Mouse (Mus musculus) thymus, postnatal 14 days (tissue): ENCODE data around the gene Ube2q2.
"Not testable (repeated sequence)": the region's sequence is repeated elsewhere in the genome, so short reads cannot be mapped to it uniquely, and the experiment has no call there.

ENCODE experiments used
- DNase-seq: peaks from one replicate; pipeline ENCODE4 v3.0.0; 2021

The Ube2q2 gene

GRCm38 (mm10) chr9:55243280-55243679 is 94.6 kb downstream of the Ube2q2 start:
- DNase-seq: no peak

DNA sequence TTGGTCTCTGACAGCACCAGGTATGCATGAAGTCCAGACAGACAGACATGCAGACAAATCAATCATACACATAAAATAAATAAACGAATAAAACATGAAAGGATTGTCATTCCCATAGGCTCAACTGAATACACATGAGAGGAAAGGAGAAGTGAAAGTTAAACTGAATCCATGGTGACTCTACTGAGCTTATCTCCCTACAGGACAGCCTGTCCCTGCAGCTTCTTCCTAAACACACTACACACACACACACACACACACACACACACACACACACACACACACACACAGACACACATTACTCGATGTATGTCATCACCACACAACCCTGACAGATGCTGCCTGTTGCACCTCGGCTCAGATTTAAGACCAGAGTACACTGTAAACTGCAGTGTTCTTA is 95.4 kb downstream of the Ube2q2 start:
- DNase-seq: no peak

GRCm38 (mm10) chr9:55245057-55245750 is 96.5 kb downstream of the Ube2q2 start:
- not testable (repeated sequence) for DNase-seq

GRCm38 (mm10) chr9:55246440-55246839 is 97.8 kb downstream of the Ube2q2 start:
- DNase-seq: no peak

- DNase-seq: no peak
Observed at GRCm38 (mm10) chr9:55246918-55247317, 98.3 kb downstream of the Ube2q2 start.

- no peak for DNase-seq
Observed at GRCm38 (mm10) chr9:55248465-55248864, 99.8 kb downstream of the Ube2q2 start.

GRCm38 (mm10) chr9:55250595-55251247 is 102.1 kb downstream of the Ube2q2 start:
- no peak for DNase-seq

GRCm38 (mm10) chr9:55252097-55252496 is 103.4 kb downstream of the Ube2q2 start:
- peak; percentile 17 for DNase-seq

- DNase-seq: no peak
Observed at GRCm38 (mm10) chr9:55253849-55254248, 105.2 kb downstream of the Ube2q2 start.

GRCm38 (mm10) chr9:55255056-55255455 is 106.4 kb downstream of the Ube2q2 start:
- no peak for DNase-seq

DNA sequence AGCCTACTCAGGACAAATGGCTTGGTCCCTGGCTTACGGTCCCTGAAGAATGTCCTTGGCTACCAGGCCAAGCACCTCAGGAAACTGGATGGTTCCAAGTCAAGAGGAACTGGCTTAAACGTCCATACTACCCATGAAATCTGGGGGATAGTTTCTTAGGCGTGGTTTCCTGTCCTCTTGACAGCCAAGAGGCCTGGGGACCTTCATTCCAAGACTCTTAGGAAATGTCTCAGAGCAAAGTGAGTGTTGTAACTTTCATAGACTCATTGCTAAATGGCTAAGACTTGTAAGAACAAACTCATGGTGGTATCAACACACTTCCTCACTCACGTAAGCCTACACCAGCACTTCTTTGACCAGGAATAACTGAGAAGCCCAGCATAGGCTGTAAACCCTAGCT is 107.0 kb downstream of the Ube2q2 start:
- no peak for DNase-seq

DNA sequence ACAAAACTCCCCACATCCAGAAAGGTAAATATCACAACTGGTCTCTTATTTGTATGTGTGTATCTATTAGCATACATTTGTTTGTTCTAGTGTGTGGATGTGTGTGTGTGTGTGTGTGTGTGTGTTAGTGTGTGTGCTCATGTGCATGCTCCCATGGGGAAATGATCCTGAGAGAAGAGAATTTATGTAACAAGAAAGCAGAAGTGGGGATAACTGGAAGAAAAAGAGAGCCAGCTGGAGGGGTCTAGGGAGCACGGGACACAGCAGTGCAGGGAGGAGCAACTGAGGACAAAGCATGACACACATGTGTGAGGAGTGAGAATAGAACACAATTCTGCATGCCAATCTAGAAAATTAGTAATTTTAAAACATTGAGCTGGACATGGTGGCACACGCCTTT is 108.5 kb downstream of the Ube2q2 start:
- DNase-seq: no peak
